Mouse (Mus musculus) gastrocnemius, postnatal 4 days (tissue): Measurements from ENCODE around the gene Rapgef6. TPM values are rescaled to one million over a fixed set of nuclear protein-coding genes. Genes with fewer than 3 reads are reported as not detected.

ENCODE experiments used
- DNase-seq, 2 experiments: peaks; one replicate each; pipeline ENCODE4 v3.0.0; 2021 to 2022; ENCODE audit warnings: low spot score in 2 of 2, mixed read lengths in 2 of 2
- total RNA-seq, 2 experiments: library from RNA; stranded (reverse); gene quantifications; 2 replicates each; pipeline ENCODE4 v1.2.3; 2021

Rapgef6 gene
- total RNA-seq, 2 experiments from 2014 or later, result 18.6 to 19.5 TPM

GRCm38 (mm10) chr11:54567959-54568358, 45.3 kb downstream of the Rapgef6 start:
- DNase-seq, result no peak

- no peak for DNase-seq
These were observed 52.1 kb downstream of the Rapgef6 start for GRCm38 (mm10) chr11:54574741-54575140.

- DNase-seq, result no peak
These were observed 69.9 kb downstream of the Rapgef6 start for GRCm38 (mm10) chr11:54592585-54592984.

GRCm38 (mm10) chr11:54594049-54594448, 71.4 kb downstream of the Rapgef6 start:
- no peak for DNase-seq

- DNase-seq, result no peak
These were observed 72.4 kb downstream of the Rapgef6 start for GRCm38 (mm10) chr11:54595053-54595452.

- no peak for DNase-seq
These were observed 73.4 kb downstream of the Rapgef6 start for GRCm38 (mm10) chr11:54595905-54596555.

GRCm38 (mm10) chr11:54597902-54598447, 75.3 kb downstream of the Rapgef6 start:
- DNase-seq, result no peak

- no peak for DNase-seq
These were observed 78.5 kb downstream of the Rapgef6 start for GRCm38 (mm10) chr11:54601121-54601520.

GRCm38 (mm10) chr11:54602764-54603163, 80.1 kb downstream of the Rapgef6 start:
- peak; percentile 10 to 17 for DNase-seq

GRCm38 (mm10) chr11:54604415-54604814, 81.8 kb downstream of the Rapgef6 start:
- no peak for DNase-seq

- DNase-seq, result no peak
These were observed 91.0 kb downstream of the Rapgef6 start for GRCm38 (mm10) chr11:54613628-54614027.

GRCm38 (mm10) chr11:54614560-54614959, 91.9 kb downstream of the Rapgef6 start:
- DNase-seq, result no peak

- no peak for DNase-seq
These were observed 96.2 kb downstream of the Rapgef6 start for GRCm38 (mm10) chr11:54618841-54619240.

GRCm38 (mm10) chr11:54621725-54622124, 99.1 kb downstream of the Rapgef6 start:
- no peak for DNase-seq

GRCm38 (mm10) chr11:54626905-54627304, 104.3 kb downstream of the Rapgef6 start:
- no peak for DNase-seq

- DNase-seq, result no peak
These were observed 123.8 kb downstream of the Rapgef6 start for GRCm38 (mm10) chr11:54646420-54646819.

- DNase-seq, result no peak
These were observed 125.9 kb downstream of the Rapgef6 start for GRCm38 (mm10) chr11:54648573-54648972.

GRCm38 (mm10) chr11:54655420-54655819, 132.8 kb downstream of the Rapgef6 start:
- no peak for DNase-seq

- no peak for DNase-seq
These were observed 151.1 kb downstream of the Rapgef6 start for GRCm38 (mm10) chr11:54673575-54674298.

GRCm38 (mm10) chr11:54675792-54676489, 153.3 kb downstream of the Rapgef6 start:
- no peak for DNase-seq

- no peak for DNase-seq
These were observed 156.5 kb downstream of the Rapgef6 start for GRCm38 (mm10) chr11:54679141-54679540.

GRCm38 (mm10) chr11:54684831-54685230, 162.2 kb downstream of the Rapgef6 start:
- no peak for DNase-seq
